Mouse (Mus musculus) limb, embryonic 14.5 days (tissue): ENCODE results near the gene Golgb1. TPM values are rescaled to one million over a fixed set of nuclear protein-coding genes. Genes with fewer than 3 reads are reported as not detected.
A peak's percentile ranks its signal among the peaks of the same experiment; 100 is the strongest.
"Not testable (repeated sequence)": the region's sequence is repeated elsewhere in the genome, so short reads cannot be mapped to it uniquely, and the experiment has no call there.

Experiments used
- ATAC-seq: fragments of 200-750 bp; cut with Nextera tagmentation; 2 replicates; pipeline ENCODE4 v1.8.0; 2017; ENCODE audit warnings: low read depth, moderate number of reproducible peaks, moderate TSS enrichment; ENCODE audit not compliant: low FRiP score
- DNase-seq: peaks from one replicate; pipeline ENCODE4 v3.0.0-alpha.2; 2015; ENCODE audit warnings: low spot score
- H3K27ac ChIP-seq: fragments of 300-500 bp; sonication (generic); replicated peaks from 2 replicates; pipeline ENCODE4 v1.5.1; 2014; ENCODE audit warnings: low read depth, mild to moderate bottlenecking, low read length, moderate library complexity, mixed read lengths
- H3K27me3 ChIP-seq: fragments of 300-500 bp; sonication (generic); 2 replicates; pipeline ENCODE4 v1.6.1; 2014; ENCODE audit warnings: low read length, mixed read lengths; ENCODE audit not compliant: control insufficient read depth, insufficient read depth
- H3K36me3 ChIP-seq: fragments of 300-500 bp; sonication (generic); 2 replicates; pipeline ENCODE4 v1.6.1; 2014; ENCODE audit warnings: mild to moderate bottlenecking, low read length, moderate library complexity, mixed read lengths; ENCODE audit not compliant: control insufficient read depth, insufficient read depth
- H3K4me1 ChIP-seq: fragments of 300-500 bp; sonication (generic); 2 replicates; pipeline ENCODE4 v1.6.1; 2014; ENCODE audit warnings: antibody characterized with exemption, low read length, mixed read lengths; ENCODE audit not compliant: control insufficient read depth, insufficient read depth
- H3K4me2 ChIP-seq: fragments of 300-500 bp; sonication (generic); replicated peaks from 2 replicates; pipeline ENCODE4 v1.6.1; 2014; ENCODE audit warnings: low read depth, mild to moderate bottlenecking, low read length, moderate library complexity; ENCODE audit not compliant: severe bottlenecking
- H3K4me3 ChIP-seq: fragments of 300-500 bp; sonication (generic); replicated peaks from 2 replicates; pipeline ENCODE4 v1.5.1; 2014; ENCODE audit warnings: low read length
- H3K9ac ChIP-seq: fragments of 300-500 bp; sonication (generic); 2 replicates; pipeline ENCODE4 v1.6.1; 2014; ENCODE audit warnings: mild to moderate bottlenecking, low read depth, low read length, moderate library complexity; ENCODE audit not compliant: severe bottlenecking
- H3K9me3 ChIP-seq: fragments of 300-500 bp; sonication (generic); 2 replicates; pipeline ENCODE4 v1.6.1; 2016; ENCODE audit warnings: low read length; ENCODE audit not compliant: control insufficient read depth
- POLR2A ChIP-seq: fragments of 200-500 bp; IDR thresholded peaks from 2 replicates; pipeline ENCODE4 v1.8.0; 2012; ENCODE audit warnings: inconsistent platforms, mild to moderate bottlenecking, moderate library complexity, borderline replicate concordance; ENCODE audit not compliant: insufficient read depth, insufficient read length; ENCODE audit errors: extremely low read depth
- WGBS: fragments of 180-500 bp; shearing (Covaris S2); extraction: QIAGEN DNeasy Blood & Tissue Kit; methylation state at CpG from one replicate; pipeline ENCODE4 v1.1.7; 2014; 5-methylcytosine and 5-hydroxymethylcytosine counted together
- polyA plus RNA-seq, 2 experiments: library from polyadenylated mRNA; depleted of rRNA in 1 of 2; stranded (reverse) in 1 of 2; unstranded in 1 of 2; fragments of >200 nt; fragmentation: Nextera tagmentation in 1 of 2; extraction: Ambion mirVana in 1 of 2; gene quantifications; 2 replicates each; pipeline versions ENCODE4 v1.2.1 to v1.2.3; 2012 to 2014

Gene Golgb1
- polyA plus RNA-seq (2012; rRNA removed) (52.4 and 82.1 TPM in 2 replicates), polyA plus RNA-seq (2014; fragmentation: Nextera tagmentation; extraction: Ambion mirVana) (123 TPM in 2 replicates)

GRCm38 (mm10) chr16:36874583-36875275 is at the start of gene Golgb1, which contains the start of gene Eaf2:
TSS of gene Golgb1 (plus strand) at chr16:36875140.
TSS of gene Eaf2 (minus strand) at chr16:36875003.
- TF ChIP-seq POLR2A: peak; percentile 43; the same call in 1 of the 2 replicates
- Histone ChIP-seq H3K4me3 (peak within 1 kb of the TSS; percentile 81), H3K27me3 (no peaks in the 10 kb centered on the region), H3K9ac (peak within 1 kb of the TSS; percentile 91), H3K4me1 (peaks cover 11% of the 10 kb centered on the region; the same call in 1 of the 2 replicates), H3K4me2 (peak within 1 kb of the TSS; percentile 66), H3K27ac (peak within 1 kb of the TSS; percentile 78), H3K36me3 (peaks cover 25% of the 10 kb centered on the region), H3K9me3 (no peaks in the 10 kb centered on the region)
- ATAC-seq: peak; percentile 99
- WGBS: under 1% methylated on average over 39 of the region's 43 CpGs
- DNase-seq: peak; percentile 100

GRCm38 (mm10) chr16:36827611-36828053 is 47.3 kb upstream of the Golgb1 start:
- TF ChIP-seq POLR2A: no peak
- DNase-seq (no peak), ATAC-seq (peak; percentile 18; the same call in 1 of the 2 replicates)
- no peaks in the 10 kb centered on the region for H3K9me3 ChIP-seq
- H3K27me3 ChIP-seq: 0 out of 2 replicates have a peak, but pooled peaks cover 4% of the 10 kb centered on the region
- peak overlapping the region; percentile 90 for H3K9ac ChIP-seq
- H3K36me3 ChIP-seq: no peaks in the 10 kb centered on the region
- 6% methylated on average over 11 of the region's 11 CpGs for WGBS
- peaks cover 5% of the 10 kb centered on the region; the same call in 1 of the 2 replicates for H3K4me1 ChIP-seq
- H3K4me2 ChIP-seq: peak overlapping the region; percentile 69
- H3K4me3 ChIP-seq: peak overlapping the region; percentile 94
- H3K27ac ChIP-seq: no peak overlapping the region

GRCm38 (mm10) chr16:36828054-36828786 is 46.7 kb upstream of the Golgb1 start, which contains the start of gene Iqcb1:
TSS of gene Iqcb1 (plus strand) at chr16:36828385.
- H3K4me3 ChIP-seq: peak within 1 kb of the TSS; percentile 94
- H3K27ac ChIP-seq: peak within 1 kb of the TSS; percentile 74
- no peaks in the 10 kb centered on the region for H3K9me3 ChIP-seq
- DNase-seq (peak; percentile 82), ATAC-seq (peak; percentile 99)
- peak within 1 kb of the TSS; percentile 69 for H3K4me2 ChIP-seq
- H3K4me1 ChIP-seq: peaks cover 5% of the 10 kb centered on the region; the same call in 1 of the 2 replicates
- no peaks in the 10 kb centered on the region for H3K36me3 ChIP-seq
- WGBS: 0% methylated on average over 57 of the region's 64 CpGs
- 0 out of 2 replicates have a peak, but pooled peaks cover 4% of the 10 kb centered on the region for H3K27me3 ChIP-seq
- peak; percentile 95; the same call in 1 of the 2 replicates for TF ChIP-seq POLR2A
- peak within 1 kb of the TSS; percentile 90 for H3K9ac ChIP-seq

GRCm38 (mm10) chr16:36828820-36829219 is 46.1 kb upstream of the Golgb1 start:
- Histone ChIP-seq H3K27ac (no peak overlapping the region), H3K36me3 (no peaks in the 10 kb centered on the region), H3K27me3 (0 out of 2 replicates have a peak, but pooled peaks cover 4% of the 10 kb centered on the region), H3K4me2 (peak overlapping the region; percentile 69), H3K4me3 (peak overlapping the region; percentile 94), H3K9ac (peak overlapping the region; percentile 90), H3K9me3 (no peaks in the 10 kb centered on the region), H3K4me1 (peaks cover 5% of the 10 kb centered on the region; the same call in 1 of the 2 replicates)
- no peak for ATAC-seq
- no peak for TF ChIP-seq POLR2A
- peak; percentile 5 for DNase-seq
- WGBS: 4% methylated on average over 11 of the region's 11 CpGs

- H3K4me1 ChIP-seq, H3K4me2 ChIP-seq, ATAC-seq, H3K27ac ChIP-seq, H3K27me3 ChIP-seq, H3K9ac ChIP-seq, H3K9me3 ChIP-seq, H3K4me3 ChIP-seq, DNase-seq: not testable (repeated sequence)
- WGBS: 92% methylated on average over 1 of the region's 1 CpGs
- H3K36me3 ChIP-seq: peaks cover 30% of the 10 kb centered on the region
Observed at GRCm38 (mm10) chr16:36846894-36847293, 28.0 kb upstream of the Golgb1 start.
